Mouse (Mus musculus) heart, embryonic 13.5 days (tissue): ENCODE data around the gene Trim11. TPM values are rescaled to one million over a fixed set of nuclear protein-coding genes. Genes with fewer than 3 reads are reported as not detected.
A peak's percentile ranks its signal among the peaks of the same experiment; 100 is the strongest.

Source experiments
- ATAC-seq: fragments of 200-750 bp; cut with Nextera tagmentation; 2 replicates; pipeline ENCODE4 v1.8.0; 2017; ENCODE audit warnings: moderate TSS enrichment; ENCODE audit not compliant: insufficient number of reproducible peaks, low FRiP score, low TSS enrichment; ENCODE audit errors: extremely low read depth
- H3K27ac ChIP-seq: fragments of 300-500 bp; sonication (generic); replicated peaks from 2 replicates; pipeline ENCODE4 v1.5.1; 2015; ENCODE audit warnings: moderate library complexity, mild to moderate bottlenecking, inconsistent platforms
- H3K27me3 ChIP-seq: fragments of 300-500 bp; sonication (generic); replicated peaks from 2 replicates; pipeline ENCODE4 v1.6.1; 2015; ENCODE audit warnings: mild to moderate bottlenecking, inconsistent platforms
- H3K36me3 ChIP-seq: fragments of 300-500 bp; sonication (generic); 2 replicates; pipeline ENCODE4 v1.6.1; 2015; ENCODE audit warnings: mild to moderate bottlenecking, inconsistent platforms
- H3K4me1 ChIP-seq: fragments of 300-500 bp; sonication (generic); 2 replicates; pipeline ENCODE4 v1.6.1; 2015; ENCODE audit warnings: inconsistent platforms
- H3K4me2 ChIP-seq: fragments of 300-500 bp; sonication (generic); 2 replicates; pipeline ENCODE4 v1.6.1; 2015; ENCODE audit warnings: inconsistent platforms, mild to moderate bottlenecking, moderate library complexity
- H3K4me3 ChIP-seq: fragments of 300-500 bp; sonication (generic); 2 replicates; pipeline ENCODE4 v1.5.1; 2015; ENCODE audit warnings: moderate library complexity, mild to moderate bottlenecking, inconsistent platforms
- H3K9ac ChIP-seq: fragments of 300-500 bp; sonication (generic); 2 replicates; pipeline ENCODE4 v1.6.1; 2015; ENCODE audit warnings: inconsistent platforms, mild to moderate bottlenecking, moderate library complexity
- H3K9me3 ChIP-seq: fragments of 300-500 bp; sonication (generic); 2 replicates; pipeline ENCODE4 v1.6.1; 2016; ENCODE audit warnings: inconsistent platforms
- WGBS: fragments of 180-500 bp; shearing (Covaris S2); methylation state at CpG from one replicate; pipeline ENCODE4 v1.1.7; 2015; ENCODE audit warnings: mixed read lengths; 5-methylcytosine and 5-hydroxymethylcytosine counted together
- polyA plus RNA-seq: library from polyadenylated mRNA; unstranded; fragments of >200 nt; fragmentation: Nextera tagmentation; extraction: Ambion mirVana; gene quantifications from 2 replicates; pipeline ENCODE4 v1.2.1, GENCODE M21; 2015

Trim11 gene
- polyA plus RNA-seq, 1 experiment from 2014 or later, result 25.6 TPM

DNA sequence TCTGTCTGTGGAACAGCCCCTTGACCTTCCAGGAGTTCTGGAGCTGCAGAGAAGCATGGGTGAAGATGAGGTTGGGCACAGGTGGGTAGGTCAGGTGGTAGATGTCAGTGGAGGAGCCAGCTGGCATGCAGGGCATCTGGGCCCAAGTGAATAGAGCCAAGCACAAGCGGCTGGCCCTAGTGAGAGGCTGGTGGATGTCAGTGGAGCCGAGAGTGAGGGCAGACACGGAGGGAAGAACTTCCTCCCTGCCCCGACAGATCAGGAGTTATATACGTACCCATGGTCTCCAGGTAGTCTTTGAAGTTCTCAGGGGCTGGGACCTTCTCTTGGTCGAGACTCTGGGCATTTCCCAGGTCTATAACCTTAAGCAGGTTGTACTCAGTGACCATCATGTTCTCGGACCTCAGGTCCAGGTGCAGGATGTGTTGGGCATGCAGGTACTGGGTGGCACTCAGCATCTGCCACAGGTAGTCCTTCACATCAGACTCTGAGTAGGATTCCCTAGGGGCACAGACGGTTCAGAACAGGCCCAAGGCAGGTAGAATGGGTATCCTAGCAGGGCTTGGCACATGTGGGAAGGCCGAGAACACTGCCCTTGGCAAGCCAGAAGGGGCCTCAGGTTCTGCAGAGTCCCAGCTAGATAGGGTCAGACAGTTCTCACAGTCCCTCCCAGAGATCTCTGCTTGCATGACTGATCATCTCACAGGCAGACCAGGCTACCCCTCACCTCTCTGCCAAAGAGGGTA, 17.3 kb downstream of the Trim11 start:
- Histone ChIP-seq H3K27ac (peak overlapping the region; percentile 53; the same call in 1 of the 2 replicates), H3K9ac (peak overlapping the region; percentile 77), H3K36me3 (peaks cover 35% of the 10 kb centered on the region), H3K4me2 (no peak overlapping the region), H3K4me3 (0 out of 2 replicates have a peak overlapping the region, but pooled peaks have one; percentile 43), H3K4me1 (peaks cover 100% of the 10 kb centered on the region), H3K9me3 (no peaks in the 10 kb centered on the region), H3K27me3 (peaks cover 28% of the 10 kb centered on the region)
- ATAC-seq, result no peak
- 75% methylated on average over 9 of the region's 9 CpGs for WGBS

DNA sequence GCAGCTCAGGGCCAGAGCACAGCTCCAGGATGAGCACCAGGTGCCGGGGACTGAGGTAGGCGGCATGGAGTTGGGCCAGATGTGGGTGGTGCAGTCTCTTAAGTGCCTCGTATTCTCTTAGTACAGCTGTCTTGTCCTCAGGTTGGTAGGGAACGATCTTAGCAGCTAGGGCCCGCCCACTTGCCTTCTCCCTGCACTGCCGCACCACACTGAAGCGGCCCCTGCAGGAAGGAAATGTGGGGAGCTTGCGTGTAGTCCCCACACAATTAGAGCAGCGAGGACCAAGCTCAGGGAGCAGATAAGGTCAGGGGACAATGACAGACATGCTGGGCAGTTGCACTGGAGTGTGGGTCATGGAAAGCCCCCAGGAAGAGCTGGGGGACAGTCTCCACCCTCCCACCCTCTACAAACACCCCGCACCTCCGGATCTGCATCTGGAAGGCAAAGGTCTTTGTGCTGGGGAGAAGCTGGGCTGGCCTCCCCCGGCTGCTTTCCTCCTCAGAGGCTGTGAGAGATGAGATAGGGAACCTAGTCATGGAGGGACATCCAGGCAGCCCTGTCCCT, 18.0 kb downstream of the Trim11 start:
- Histone ChIP-seq H3K4me3 (no peak overlapping the region), H3K27me3 (peaks cover 28% of the 10 kb centered on the region), H3K4me1 (peaks cover 100% of the 10 kb centered on the region), H3K9ac (peak overlapping the region; percentile 57; the same call in 1 of the 2 replicates), H3K27ac (no peak overlapping the region), H3K36me3 (peaks cover 28% of the 10 kb centered on the region), H3K4me2 (peak overlapping the region; percentile 24), H3K9me3 (no peaks in the 10 kb centered on the region)
- WGBS, result 45% methylated on average over 12 of the region's 12 CpGs
- no peak for ATAC-seq

- ATAC-seq, result no peak
- Histone ChIP-seq H3K9me3 (no peaks in the 10 kb centered on the region), H3K27ac (peak overlapping the region; percentile 84; the same call in 1 of the 2 replicates), H3K4me3 (peak overlapping the region; percentile 42; the same call in 1 of the 2 replicates), H3K9ac (peak overlapping the region; percentile 73), H3K4me1 (peaks cover 100% of the 10 kb centered on the region), H3K27me3 (peaks cover 28% of the 10 kb centered on the region), H3K4me2 (peak overlapping the region; percentile 69), H3K36me3 (peaks cover 26% of the 10 kb centered on the region)
- WGBS, result 56% methylated on average over 5 of the region's 5 CpGs
Measured at GRCm38 (mm10) chr11:58997541-58997940, 19.6 kb downstream of the Trim11 start.

- no peaks in the 10 kb centered on the region for H3K9me3 ChIP-seq
- peak overlapping the region; percentile 42 for H3K4me3 ChIP-seq
- 17% methylated on average over 11 of the region's 11 CpGs for WGBS
- ATAC-seq, result no peak; the same call in 1 of the 2 replicates
- peaks cover 26% of the 10 kb centered on the region for H3K36me3 ChIP-seq
- H3K9ac ChIP-seq, result peak overlapping the region; percentile 73
- peaks cover 95% of the 10 kb centered on the region for H3K4me1 ChIP-seq
- peaks cover 15% of the 10 kb centered on the region for H3K27me3 ChIP-seq
- peak overlapping the region; percentile 84 for H3K27ac ChIP-seq
- peak overlapping the region; percentile 69 for H3K4me2 ChIP-seq
Measured at GRCm38 (mm10) chr11:58999158-58999557, 21.3 kb downstream of the Trim11 start.

- H3K4me1 ChIP-seq, result peaks cover 88% of the 10 kb centered on the region
- H3K36me3 ChIP-seq, result peaks cover 23% of the 10 kb centered on the region
- H3K27ac ChIP-seq, result peak overlapping the region; percentile 84
- H3K9me3 ChIP-seq, result no peaks in the 10 kb centered on the region
- H3K4me2 ChIP-seq, result peak overlapping the region; percentile 69
- H3K27me3 ChIP-seq, result peaks cover 9% of the 10 kb centered on the region
- no peak for ATAC-seq
- 73% methylated on average over 6 of the region's 6 CpGs for WGBS
- peak overlapping the region; percentile 73 for H3K9ac ChIP-seq
- peak overlapping the region; percentile 42 for H3K4me3 ChIP-seq
Measured at GRCm38 (mm10) chr11:58999830-59000229, 21.9 kb downstream of the Trim11 start.

- WGBS, result 85% methylated on average over 21 of the region's 21 CpGs
- H3K9ac ChIP-seq, result peak overlapping the region; percentile 73
Measured at GRCm38 (mm10) chr11:59000635-59001034, 22.7 kb downstream of the Trim11 start.

DNA sequence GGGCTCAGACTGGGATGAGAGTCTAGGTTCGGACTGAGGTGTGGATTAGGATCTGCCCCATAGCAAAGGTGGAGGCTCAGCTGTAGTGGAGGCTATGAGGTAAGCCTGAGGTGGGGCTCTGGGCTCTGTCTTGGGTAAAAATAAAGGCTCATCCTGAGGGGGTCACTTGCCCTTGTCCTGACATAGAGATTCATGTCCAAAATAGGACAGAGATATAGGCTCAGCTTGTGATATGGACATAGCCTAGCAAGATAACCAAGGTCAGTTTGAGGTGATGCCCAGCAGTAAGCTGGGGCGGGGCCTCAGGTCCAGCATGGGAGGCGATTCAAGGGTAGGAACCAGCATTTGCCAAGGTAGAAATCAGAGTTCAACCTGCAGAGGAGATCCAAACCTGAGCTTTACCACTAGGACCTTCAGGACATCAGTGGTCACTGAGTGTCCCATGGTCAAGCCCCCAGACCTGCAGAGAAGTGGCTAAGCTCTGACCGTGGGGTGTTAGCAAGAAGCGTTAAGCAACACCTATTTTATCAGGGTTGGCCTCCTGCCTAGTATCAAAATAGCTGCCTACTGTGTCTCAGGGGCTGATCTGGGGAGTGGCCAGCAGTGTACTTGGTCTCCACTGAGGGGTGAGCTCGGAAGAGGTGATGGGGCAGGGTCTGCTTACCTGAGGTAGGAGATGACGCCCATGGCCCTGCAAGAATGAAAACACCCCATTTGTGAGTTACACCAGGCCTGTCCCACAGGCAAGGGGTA, 24.6 kb downstream of the Trim11 start:
- H3K27ac ChIP-seq, result peak overlapping the region; percentile 95
- peak; percentile 58 for ATAC-seq

More at GRCm38 (mm10) chr11:59000635-59001034, 22.7 kb downstream of the Trim11 start:
- Histone ChIP-seq H3K4me2 (peak overlapping the region; percentile 69), H3K4me1 (peaks cover 80% of the 10 kb centered on the region), H3K4me3 (peak overlapping the region; percentile 42; the same call in 1 of the 2 replicates), H3K27ac (peak overlapping the region; percentile 95), H3K36me3 (peaks cover 17% of the 10 kb centered on the region), H3K9me3 (no peaks in the 10 kb centered on the region), H3K27me3 (peaks cover under 1% of the 10 kb centered on the region; the same call in 1 of the 2 replicates)
- no peak for ATAC-seq

DNA sequence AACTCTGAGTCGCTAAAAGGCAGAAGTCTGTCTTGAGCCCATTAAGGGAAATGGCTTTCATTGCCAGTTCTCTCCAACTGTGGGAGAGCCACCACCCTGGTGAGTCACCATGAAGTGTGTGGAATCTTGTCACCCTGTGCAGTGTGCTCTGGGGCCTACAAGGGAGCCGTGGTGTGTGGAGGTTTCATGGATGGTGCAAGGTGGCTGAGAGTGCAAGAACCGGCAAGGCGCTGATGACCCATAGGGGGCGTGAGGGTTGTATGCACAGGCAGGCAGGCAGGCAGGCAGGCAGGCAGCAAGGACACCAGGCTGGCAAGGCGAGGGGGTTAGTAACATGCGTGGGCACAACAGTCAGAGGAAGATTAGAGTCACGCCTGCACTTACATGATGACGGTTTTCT, 37.2 kb downstream of the Trim11 start:
- H3K4me1 ChIP-seq, result peaks cover 14% of the 10 kb centered on the region
- ATAC-seq, result no peak

More for the DNA sequence above, 24.6 kb downstream of the Trim11 start:
- no peaks in the 10 kb centered on the region for H3K9me3 ChIP-seq
- H3K9ac ChIP-seq, result peak overlapping the region; percentile 82
- H3K4me2 ChIP-seq, result peak overlapping the region; percentile 69
- WGBS, result 35% methylated on average over 7 of the region's 7 CpGs
- H3K4me1 ChIP-seq, result peaks cover 61% of the 10 kb centered on the region
- H3K4me3 ChIP-seq, result peak overlapping the region; percentile 45
- peaks cover 9% of the 10 kb centered on the region for H3K36me3 ChIP-seq
- H3K27me3 ChIP-seq, result no peaks in the 10 kb centered on the region

GRCm38 (mm10) chr11:59026411-59026810, 48.5 kb downstream of the Trim11 start:
- no peak for ATAC-seq
- Histone ChIP-seq H3K27ac (no peak overlapping the region), H3K9ac (no peak overlapping the region), H3K9me3 (no peaks in the 10 kb centered on the region), H3K27me3 (no peaks in the 10 kb centered on the region), H3K36me3 (peaks cover 85% of the 10 kb centered on the region), H3K4me3 (no peak overlapping the region), H3K4me1 (no peaks in the 10 kb centered on the region), H3K4me2 (no peak overlapping the region)
- WGBS, result 69% methylated on average over 6 of the region's 6 CpGs

More for the DNA sequence above, 37.2 kb downstream of the Trim11 start:
- H3K9ac ChIP-seq, result no peak overlapping the region
- peaks cover 14% of the 10 kb centered on the region; the same call in 1 of the 2 replicates for H3K36me3 ChIP-seq
- 38% methylated on average over 9 of the region's 9 CpGs for WGBS
- no peaks in the 10 kb centered on the region for H3K27me3 ChIP-seq
- H3K4me3 ChIP-seq, result no peak overlapping the region
- no peaks in the 10 kb centered on the region for H3K9me3 ChIP-seq
- H3K4me2 ChIP-seq, result no peak overlapping the region
- H3K27ac ChIP-seq, result no peak overlapping the region

DNA sequence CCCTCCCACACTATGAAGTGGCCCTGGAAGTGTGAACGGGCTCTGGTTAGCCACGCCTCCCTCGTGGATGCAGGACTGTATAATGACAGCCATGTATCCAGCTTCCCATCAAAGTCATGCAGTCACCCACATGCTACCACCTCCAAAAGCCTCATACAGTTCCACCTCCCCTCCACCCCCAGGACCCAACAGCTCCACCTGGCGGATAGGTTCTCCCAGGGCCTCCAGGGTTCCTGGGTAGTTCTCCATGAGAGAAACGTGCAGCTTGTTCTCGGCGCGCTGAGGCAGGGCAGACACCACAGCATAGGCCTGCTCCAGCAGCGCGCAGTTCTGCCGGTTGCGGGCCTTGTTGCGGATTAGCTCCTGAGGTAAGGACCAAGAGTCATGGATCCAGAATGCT, 51.1 kb downstream of the Trim11 start:
- Histone ChIP-seq H3K9ac (no peak overlapping the region), H3K4me1 (no peaks in the 10 kb centered on the region), H3K4me2 (no peak overlapping the region), H3K36me3 (peaks cover 93% of the 10 kb centered on the region), H3K4me3 (no peak overlapping the region), H3K27me3 (no peaks in the 10 kb centered on the region), H3K27ac (no peak overlapping the region), H3K9me3 (no peaks in the 10 kb centered on the region)
- WGBS, result 82% methylated on average over 13 of the region's 13 CpGs
- ATAC-seq, result no peak
